Mouse (Mus musculus) ZHBTc4 (cell line): ENCODE results near the gene Slc23a2.

Experiments used
- DNase-seq: peaks from one replicate; pipeline ENCODE4 v3.0.0-alpha.2; 2011; ENCODE audit warnings: low read depth, low spot score

The Slc23a2 gene

DNA sequence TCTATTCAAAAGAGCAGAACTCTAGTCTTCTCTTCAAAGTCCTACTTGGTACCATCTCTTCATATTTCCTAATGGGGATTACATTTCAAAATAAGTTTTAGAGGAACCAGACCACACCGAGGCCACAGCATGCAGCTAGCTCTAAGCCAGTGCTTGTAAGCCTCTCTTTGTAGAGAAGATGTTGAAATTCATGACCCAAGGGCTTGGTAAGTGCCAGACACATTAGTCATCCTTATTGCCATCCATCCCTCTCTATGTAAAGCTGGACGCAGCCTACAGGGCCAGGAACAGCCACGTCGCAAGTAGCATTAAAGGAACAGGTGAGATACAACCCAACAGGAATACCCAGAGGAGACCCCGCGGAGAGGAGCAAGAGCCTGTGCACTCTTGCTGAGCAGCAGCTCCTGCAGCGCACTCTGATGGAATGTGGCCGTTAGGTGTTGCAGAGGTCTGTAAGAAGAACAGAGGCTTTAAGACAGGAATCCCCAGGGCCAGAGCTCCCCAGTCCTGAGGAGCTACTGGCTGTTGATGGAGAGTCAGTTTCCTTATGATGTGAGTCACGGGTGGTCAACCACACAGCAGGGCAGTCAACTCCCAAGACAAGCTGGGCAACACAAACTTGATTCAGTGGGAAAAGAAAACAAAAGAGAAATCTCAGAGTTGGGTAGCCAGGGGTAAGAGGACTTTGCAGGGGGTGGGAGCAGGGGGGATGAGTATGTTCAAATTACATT lies 45.8 kb downstream of the Slc23a2 start:
- DNase-seq, result no peak

DNA sequence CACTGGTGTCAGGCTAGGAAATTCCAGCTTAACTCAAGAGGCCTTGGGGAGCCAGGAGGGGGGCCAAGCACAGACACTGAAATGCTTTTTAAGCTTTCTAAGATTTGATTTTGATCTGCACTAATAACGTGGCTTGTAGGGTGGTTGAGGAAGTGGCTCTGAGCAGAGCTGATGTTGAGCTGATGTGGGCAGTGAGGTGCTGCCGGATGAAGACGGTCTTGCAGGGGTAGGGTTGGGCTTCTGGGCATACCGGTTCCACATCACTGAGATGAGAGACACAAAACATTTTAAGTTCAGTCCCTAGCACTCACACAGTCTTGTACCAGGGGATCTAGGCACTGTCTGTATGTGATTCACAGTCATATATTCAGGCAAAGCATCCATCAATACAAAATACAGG lies 46.5 kb downstream of the Slc23a2 start:
- no peak for DNase-seq

DNA sequence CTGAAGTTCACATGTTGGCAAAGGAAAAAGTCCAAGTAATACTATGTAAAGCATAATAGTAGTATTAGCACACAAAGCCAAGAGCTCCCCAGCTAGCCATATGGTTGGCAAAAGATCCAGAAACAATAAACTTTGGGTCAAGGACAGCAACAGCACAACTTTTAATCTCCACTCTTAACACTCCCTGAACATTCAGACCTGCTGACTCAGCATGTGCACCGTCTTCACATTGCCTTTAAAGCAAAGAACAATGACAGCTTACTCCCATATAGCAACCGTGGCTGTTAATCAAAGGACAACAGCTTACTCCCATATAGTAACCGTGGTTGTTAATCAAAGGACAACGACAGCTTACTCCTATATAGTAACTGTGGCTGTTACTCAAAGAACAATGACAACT lies 48.3 kb downstream of the Slc23a2 start:
- DNase-seq, result no peak

DNA sequence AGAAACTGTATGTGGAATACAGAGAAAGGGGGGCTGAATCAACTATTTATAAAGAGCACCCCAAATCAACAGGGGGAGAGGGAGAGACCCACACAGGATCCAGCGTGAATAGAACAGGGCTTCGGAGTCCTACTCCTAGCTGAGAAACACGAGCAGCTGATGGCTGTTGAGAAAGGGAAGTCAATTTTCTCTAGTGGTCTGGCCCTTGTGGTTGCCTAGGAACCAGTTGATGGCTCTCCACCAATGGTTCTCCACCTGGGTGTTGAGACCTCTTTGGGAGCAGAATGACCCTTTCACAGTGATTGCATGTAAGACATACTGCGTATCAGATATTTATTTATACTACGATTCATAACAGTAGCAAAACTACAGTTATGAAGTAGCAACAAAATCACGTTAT lies 49.1 kb downstream of the Slc23a2 start:
- DNase-seq, result no peak

DNA sequence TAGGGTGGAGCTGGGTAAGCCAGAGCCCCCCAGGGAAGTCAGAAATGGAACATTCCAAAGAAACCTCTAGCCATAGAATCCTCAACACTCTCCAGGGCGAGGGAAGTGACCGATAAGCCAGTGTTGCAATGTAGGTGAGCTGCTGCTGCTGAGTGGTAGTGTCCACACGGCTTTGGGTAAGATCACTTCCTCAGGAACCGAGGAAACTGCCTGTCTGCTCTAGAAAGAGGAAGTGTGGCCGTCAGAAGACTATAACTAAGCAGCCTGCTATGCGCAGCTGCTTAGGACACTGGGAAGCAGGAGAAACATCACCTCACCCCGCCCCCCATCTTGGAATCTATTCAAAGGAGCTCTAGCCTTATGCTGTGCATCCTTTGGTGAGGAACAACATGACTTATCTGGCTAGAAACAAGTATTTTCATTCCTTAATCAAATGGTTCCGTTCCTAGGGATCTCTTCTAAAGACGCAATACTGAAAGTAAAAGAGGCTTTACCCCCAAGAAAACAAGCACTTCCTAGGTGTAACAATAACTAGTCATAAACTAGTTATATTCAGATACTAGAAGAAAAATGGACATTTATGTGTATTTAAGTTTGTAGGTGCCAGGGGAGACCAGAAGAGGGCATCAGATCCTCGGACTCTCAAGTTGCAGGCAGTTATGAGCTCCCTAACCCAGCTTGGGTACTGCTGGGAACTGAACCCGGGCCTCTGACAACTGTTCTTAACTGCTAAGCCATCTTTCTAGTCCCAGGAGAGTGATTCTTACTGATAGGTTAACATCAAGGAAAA lies 50.3 kb downstream of the Slc23a2 start:
- no peak for DNase-seq

DNA sequence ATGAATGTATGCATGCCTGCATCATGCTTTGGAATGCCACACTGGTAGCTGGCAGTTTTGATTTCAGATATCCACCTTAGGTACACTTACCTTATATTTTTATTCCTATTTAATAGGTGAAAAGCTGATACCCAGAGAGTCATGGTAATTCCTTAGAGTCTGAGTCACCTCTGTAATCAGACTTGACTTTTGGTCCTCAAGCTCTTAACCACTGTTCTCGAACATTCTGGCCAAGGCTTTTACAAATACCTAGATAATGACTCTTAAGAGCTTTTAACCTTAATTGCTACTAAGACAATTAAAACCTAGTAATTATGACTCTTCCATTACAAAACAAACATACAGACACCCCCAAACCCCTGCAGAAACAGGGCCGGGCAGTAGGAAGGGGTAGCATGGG lies 51.2 kb downstream of the Slc23a2 start:
- no peak for DNase-seq

DNA sequence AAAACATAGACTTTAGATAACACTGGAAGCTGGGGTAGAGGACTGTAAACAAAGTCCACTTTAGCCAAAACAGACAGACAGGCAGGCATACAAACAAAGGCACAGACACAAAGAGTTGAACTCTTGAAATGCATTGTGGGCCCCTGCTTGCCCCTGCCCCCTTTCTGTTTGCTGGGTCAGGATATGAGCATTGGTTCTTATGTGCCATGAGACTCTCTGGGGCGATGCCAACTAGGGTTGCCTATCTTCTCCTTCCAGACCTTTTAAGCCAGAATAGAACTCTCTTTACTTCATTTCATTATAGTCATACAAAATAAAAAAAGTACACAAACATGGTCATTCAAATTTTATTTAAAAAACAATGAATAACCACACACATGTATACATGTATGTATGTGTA lies 51.6 kb downstream of the Slc23a2 start:
- no peak for DNase-seq

DNA sequence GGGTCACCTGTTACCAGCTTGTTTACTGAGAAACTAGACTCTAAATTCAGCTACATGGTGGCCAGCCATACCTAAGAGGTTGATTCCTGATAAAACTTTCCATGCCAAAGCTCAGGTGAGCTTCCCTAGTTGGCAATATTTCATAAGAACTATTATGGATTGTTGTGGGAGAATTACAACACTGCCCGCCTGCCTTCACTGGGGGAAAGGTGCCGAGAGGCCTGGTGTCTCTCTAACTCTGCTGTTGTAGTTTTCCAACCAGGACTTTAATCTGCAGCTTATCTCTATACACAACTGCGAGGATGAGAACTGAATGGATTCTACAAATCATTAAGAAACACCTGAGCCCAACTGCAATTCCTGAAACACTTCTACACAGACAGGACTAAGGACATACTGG lies 52.2 kb downstream of the Slc23a2 start:
- DNase-seq, result no peak

DNA sequence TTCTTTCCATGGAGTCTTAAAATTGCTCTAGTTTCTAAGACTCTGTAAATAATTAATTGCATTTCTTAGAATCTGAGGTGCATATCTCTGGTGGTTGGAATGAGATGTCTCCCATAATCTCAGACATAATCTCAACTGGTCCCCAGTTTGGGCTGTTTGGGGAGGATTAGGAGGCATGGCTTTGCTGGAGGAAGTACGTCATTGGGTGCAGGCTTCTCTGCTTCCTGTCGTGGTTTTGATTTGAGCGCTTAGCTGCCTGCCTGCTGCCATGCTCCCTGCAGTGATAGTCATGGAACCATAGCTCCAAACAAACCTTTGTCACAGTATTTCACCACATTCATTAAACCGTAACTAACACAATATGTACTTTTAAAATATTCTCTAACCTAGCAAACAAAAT lies 53.2 kb downstream of the Slc23a2 start:
- DNase-seq, result no peak

DNA sequence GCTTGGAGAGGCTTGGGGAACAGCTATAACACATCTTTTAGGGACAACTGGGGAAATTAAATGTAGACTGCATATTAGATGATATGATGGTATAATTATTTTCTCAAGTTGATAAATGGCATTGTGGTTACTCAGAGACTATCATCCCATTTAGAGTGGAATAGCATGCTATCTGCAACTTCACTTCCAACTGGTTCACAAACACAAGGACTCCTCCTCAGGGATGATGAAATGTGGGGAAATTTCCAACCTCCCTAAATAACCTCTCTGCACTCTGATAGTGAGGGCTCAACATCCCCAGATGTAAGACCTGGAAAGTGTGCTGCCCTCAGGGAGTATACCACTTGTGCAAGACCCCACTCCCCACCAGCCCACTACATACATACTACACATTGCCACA lies 60.1 kb downstream of the Slc23a2 start:
- no peak for DNase-seq

DNA sequence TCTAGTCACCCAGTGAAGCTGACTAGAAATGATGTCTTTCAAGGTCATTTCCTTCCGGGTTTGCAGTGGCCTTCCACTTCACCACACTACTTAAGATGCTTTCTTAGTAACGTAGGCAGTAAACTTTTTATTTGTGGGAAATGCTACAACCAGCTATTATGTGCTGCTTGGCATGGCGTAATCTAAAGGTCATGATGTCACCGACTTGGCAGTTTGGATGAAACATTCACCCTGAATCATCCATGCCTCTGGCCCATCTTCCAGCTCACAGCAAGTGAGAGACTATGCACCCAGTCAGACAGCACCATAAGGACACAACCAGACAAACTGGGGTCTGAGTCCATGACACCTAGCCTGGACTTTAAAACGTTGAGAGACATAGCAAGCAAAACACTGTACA lies 60.5 kb downstream of the Slc23a2 start:
- DNase-seq, result no peak

DNA sequence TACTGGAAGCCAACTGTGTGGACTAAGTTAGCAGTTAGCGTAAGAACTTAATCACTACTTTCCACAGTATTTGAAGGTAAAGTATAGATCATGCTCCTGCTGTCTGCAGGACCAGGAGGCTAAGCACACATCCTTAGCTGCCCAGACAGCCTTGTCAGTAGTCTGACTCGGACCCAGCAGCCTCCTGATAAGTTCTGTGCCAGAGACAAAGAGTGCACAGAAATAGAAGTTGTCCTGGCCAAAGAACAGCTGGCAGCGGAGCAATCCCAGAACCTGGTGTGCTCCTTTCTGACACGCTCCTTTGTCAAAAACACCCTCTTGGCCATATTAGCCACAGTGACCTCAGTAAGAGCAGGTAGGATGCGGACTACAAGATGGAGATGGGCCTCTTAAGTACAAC lies 65.8 kb downstream of the Slc23a2 start:
- no peak for DNase-seq

DNA sequence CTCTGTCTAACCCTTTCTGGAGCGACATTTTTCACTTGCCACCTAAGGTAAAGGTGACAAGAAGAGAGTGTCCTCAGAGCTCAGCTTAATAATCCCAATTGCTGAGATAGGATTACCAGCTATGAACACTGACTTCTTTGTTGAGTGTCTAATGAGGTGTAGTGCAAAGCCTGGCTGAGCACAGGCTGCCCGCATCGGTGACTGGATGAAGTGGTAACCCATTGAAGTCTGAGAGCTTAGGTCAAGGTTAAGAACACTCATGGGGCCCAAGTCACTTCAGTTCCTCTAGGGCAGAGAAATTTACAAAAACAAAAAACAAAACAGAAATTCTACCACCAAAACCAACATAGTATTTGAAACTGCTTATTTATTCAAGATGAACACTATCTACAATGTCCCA lies 71.9 kb downstream of the Slc23a2 start:
- no peak for DNase-seq

DNA sequence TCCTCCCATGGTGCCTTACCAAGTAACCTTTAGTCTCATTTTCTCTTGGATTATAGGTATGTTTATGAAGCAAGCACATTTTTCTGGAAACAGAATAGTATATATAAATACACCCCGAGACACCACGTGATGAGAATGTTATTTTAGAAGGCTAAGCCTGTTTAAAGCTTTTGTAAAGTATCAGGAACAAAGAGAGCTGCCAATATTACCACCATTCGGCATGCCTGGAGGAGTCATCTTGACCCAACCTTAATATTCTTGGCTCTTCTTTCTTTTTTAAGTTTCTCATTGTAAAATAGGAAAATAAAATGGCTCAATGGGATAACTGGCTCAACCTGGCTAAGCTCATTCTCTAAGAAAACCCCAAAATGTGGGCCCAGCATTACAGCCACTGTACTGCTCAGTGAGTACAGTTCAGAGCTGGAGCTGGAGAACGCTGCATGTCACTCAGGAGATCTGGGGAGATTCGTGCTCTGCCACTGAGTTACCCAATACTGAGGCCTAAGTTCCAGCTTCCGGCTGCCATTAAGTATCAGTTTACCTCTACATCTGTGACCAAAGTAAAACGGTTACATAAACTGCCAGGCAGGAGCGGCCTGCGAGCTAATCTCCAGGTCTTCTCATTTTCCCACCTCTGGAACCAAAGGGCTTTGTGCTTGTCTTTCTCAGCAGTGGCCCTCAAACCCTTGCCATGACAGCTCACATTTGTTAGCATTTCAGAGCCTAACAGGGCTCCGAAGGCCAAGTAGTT lies 74.7 kb downstream of the Slc23a2 start:
- no peak for DNase-seq

DNA sequence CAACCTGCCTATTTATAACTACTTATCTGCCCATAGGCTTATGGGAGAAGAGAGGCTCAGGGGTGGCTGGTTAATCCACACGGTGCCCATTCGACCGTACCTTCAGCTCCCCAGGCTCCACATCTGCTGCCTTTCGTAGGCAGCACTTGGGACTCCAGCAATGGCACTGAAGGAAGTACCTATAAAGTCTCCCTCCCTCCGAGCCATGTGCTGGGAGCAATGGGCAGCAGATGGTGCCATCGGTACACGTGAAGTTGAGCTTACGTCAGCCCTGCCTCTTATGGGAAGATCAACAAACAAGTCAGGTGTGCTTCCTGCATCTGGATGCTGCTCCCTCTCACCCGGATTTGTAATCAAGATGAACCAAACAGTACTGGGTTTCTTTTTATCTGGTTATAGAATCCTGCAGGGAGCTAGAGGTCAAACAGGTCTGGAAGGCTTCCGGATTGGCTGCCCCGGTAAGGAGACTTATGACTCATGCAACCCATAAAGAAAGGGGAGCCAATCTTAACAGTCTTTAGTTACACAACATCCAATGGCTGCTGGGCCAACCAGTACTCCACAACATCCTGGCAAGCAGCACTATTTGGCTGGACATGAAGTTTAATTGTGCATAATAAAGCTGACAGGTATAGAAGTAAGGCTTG lies 80.6 kb downstream of the Slc23a2 start:
- DNase-seq, result no peak

DNA sequence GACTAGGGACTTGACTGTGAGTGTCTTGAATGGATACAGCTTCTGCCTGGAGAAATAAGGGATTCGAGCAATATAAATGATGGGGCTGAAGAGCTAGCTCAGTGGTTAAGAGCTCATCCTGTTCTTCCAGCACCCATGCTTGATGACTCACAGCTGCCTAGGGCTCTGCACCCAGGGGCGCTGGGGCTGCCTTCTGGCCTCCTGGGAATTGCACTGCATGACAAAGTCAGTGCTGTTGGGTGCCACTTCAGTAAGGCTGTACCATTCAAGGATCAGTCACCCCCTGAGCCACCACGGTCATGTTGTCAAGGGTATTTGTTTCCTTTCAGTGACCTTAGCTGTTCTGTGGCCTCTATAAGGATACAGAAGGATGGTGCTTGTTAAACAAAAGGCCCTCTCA lies 81.1 kb downstream of the Slc23a2 start:
- DNase-seq, result no peak

DNA sequence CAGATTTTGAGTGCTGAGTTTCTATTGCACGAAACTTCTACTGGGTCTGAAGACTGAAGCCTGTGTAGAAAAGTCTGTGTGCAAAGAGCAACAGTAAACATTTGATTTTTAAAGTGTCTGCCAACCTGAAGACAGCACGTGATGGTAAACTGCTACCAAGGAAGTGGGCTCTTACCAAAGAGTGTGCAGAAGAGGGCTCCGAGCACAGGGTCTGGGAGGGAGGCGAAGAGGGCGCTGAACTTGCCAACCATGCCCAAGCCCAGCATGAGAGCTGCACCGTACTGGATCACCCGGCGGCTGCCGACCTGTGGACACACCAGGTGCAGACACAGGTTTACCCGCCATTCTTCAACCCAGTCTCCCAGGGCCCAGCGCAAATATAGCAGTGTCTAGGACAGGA lies 83.0 kb downstream of the Slc23a2 start:
- no peak for DNase-seq

DNA sequence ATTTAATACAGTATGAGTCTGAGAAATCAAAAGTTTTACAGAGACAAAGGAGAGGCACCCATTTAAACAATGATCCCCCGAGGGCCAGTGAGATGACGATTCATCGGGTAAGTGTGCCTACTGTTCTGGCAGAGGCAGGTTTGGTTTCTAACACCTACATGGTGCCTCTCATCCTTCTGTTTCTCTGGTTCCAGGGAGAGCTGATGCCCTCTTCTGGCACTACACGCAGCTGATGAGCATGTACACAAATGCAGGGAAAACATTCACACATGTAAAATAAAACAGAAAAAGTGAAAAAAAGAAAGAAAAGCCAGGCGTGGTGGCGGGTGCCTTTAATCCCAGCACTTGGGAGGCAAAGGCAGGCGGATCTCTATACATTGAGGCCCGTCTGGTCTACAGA lies 85.0 kb downstream of the Slc23a2 start:
- no peak for DNase-seq

DNA sequence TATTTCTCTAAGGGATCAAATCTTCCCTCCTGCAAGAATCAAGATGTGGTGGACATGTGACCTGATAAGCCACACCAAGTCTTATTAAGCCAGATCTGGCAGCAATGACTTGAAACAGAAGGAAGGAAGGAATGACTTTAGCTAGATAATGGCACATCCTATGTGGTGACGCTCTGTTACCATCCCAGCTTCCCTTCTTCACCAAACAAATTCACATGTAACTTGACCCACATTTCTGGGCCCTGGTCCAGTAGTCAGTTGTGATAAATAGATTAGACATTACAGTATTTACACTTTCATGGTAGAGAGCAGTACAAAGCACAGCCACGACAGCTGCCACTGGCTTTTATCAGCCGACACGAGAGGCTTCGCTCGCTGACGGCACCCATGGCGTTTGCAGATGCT lies 89.6 kb downstream of the Slc23a2 start:
- no peak for DNase-seq

DNA sequence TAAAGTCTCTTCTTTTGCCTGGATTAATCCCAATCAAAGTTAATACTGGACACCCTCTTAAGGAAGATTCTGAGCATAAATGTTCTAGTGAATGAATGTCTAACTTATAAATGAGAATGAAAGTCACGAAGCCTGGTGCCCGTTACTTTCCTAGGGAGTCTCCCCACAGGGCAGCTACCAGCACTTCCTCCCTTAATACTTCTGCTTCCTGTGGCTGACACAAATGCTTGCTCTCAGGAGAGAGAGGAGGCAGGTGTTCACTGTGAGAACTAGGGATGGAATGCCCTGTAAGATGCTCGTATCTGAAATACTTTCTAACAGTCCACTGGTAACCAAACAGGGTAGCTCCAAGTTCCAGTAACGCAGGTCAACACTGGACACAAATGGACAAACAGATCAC lies 91.1 kb downstream of the Slc23a2 start:
- no peak for DNase-seq

DNA sequence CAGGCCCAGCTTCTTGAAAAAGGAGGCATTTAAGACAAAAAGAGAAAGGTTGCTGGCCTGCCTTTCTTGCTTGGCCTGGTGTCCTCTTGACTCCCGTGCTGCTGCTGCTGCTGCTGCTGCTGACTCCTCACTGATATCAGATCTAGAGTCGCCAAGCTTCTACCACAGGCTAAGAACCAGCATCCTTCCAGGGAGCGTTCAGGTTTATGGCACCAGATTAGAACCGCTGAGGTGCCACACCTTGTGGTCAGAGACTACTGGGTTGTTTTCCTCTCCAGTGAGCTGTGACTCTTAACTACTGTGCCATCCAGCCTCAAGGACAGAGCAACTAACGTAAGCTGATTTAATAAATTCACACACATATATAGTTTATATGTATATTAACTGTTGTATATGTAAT lies 93.1 kb downstream of the Slc23a2 start:
- DNase-seq, result no peak

DNA sequence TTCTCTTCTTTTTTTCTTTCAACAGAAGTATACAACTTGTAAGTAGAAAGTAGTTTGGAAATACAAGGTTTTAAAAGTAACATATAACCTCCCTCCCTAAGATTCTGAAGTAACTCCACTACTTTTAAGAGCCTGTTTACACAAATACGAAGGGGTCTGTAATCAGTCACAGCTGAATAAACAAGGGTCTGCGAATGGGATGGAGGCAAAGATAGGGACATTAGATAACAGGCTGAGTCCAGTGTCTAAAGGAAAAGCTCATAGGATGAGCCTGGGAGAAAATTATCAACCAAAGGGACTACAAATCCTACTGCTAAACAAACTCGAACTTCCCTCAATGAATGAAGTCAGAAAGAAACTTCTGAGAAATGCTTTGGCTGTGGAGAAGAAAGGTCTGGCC lies 95.0 kb downstream of the Slc23a2 start:
- DNase-seq, result no peak
